Mouse (Mus musculus) erythroblast, embryonic 14.5 days (primary cell): ENCODE measurements around the gene Hadhb.

Source experiments
- GATA1 ChIP-seq: IDR thresholded peaks from 2 replicates; pipeline ENCODE4 v1.6.1; 2012; ENCODE audit warnings: low read length, inconsistent platforms, mixed read lengths
- TAL1 ChIP-seq: IDR thresholded peaks from 3 replicates; pipeline ENCODE4 v1.6.1; 2012; ENCODE audit warnings: low read length, inconsistent platforms, mixed read lengths

- TF ChIP-seq TAL1 (no peak), GATA1 (no peak)
Observed at GRCm38 (mm10) chr5:30161836-30162235, 6.8 kb downstream of the Hadhb start.
